Mouse (Mus musculus): ENCODE data around the gene Ranbp3l. TPM values are rescaled to one million over a fixed set of nuclear protein-coding genes. Genes with fewer than 3 reads are reported as not detected.

Gene Ranbp3l
- polyA plus RNA-seq, 1 experiment from 2014 or later = 0.41 TPM

DNA sequence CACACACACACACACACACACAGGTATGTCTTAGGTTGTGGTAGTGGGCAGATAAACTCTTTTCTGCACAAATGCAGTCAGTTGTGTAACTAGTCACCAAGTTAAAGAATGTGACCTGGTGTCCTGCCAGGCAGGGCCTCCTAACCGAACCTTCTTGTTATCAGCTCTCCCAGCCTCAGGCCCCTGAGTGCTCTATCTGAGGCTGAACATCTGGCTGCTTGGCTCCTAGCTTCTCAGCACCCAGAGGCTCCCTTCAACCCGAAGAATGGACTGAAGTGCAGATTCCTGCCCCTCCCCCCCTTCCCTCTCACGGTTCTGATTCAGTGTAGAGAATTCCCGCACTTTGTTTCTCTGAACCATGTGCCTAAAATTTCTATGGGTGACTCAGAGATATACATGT lies 106.9 kb downstream of the Ranbp3l start:
- ATAC-seq (ENCODE audit: low FRiP score, low TSS enrichment) (no peak), DNase-seq (ENCODE audit: low spot score) (peak; percentile 30)
- no peaks in the 10 kb centered on the region for H3K36me3 ChIP-seq (ENCODE audit: control insufficient read depth, insufficient read depth, low read length)
- H3K4me2 ChIP-seq (replicated peaks; ENCODE audit: low read depth) = no peak overlapping the region
- no peak overlapping the region for H3K9ac ChIP-seq (ENCODE audit: low read length)
- TF ChIP-seq EP300 (optimal IDR thresholded peaks at IDR 0.05) = no peak
- TF ChIP-seq CTCF (IDR thresholded peaks at IDR 0.05; ENCODE audit: low read depth) = no peak
- 10% methylated on average over 4 of the region's 4 CpGs for WGBS
- no peak overlapping the region for H3K27ac ChIP-seq (replicated peaks)
- no peaks in the 10 kb centered on the region for H3K27me3 ChIP-seq (ENCODE audit: control insufficient read depth, insufficient read depth, low read length)
- H3K4me3 ChIP-seq (ENCODE audit: low read depth, low read length) = no peak overlapping the region
- H3K4me1 ChIP-seq (replicated peaks; ENCODE audit: control insufficient read depth, insufficient read depth) = peaks cover 10% of the 10 kb centered on the region; the same call in 1 of the 2 replicates
- H3K9me3 ChIP-seq (ENCODE audit: control insufficient read depth, low read length) = no peaks in the 10 kb centered on the region

DNA sequence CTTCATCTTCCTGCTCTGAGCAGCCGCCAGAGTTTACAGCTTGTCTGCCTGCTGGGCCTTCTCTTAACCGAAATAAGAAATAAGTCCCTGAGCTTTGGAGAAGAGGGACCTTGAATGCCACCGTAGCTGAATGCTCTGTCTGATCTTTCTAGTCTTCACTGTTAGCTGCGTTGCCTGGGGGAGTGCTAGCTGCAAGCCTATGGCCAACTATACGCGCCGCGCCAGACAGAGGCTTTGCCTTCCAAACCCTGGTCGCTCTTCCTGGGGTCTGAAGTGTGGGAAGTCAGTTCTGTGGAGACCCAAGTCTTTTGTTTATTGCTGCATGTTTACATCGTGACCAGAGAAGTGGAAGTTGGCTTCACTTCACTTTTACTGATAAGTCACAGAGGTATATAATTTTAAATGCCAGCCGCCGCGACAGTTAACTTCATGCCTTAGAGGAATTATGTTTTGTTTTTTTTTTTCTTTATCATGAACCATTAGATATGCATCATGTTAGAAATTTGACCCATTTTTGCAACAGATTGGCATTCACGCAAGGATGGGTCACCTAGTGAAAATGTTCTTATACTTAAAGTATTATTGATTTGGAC lies 108.0 kb downstream of the Ranbp3l start:
- no peak for TF ChIP-seq EP300 (optimal IDR thresholded peaks at IDR 0.05)
- no peak for TF ChIP-seq CTCF (IDR thresholded peaks at IDR 0.05; ENCODE audit: low read depth)
- Histone ChIP-seq H3K27ac (replicated peaks) (no peak overlapping the region), H3K9me3 (ENCODE audit: control insufficient read depth, low read length) (no peaks in the 10 kb centered on the region), H3K4me1 (replicated peaks; ENCODE audit: control insufficient read depth, insufficient read depth) (peaks cover 10% of the 10 kb centered on the region; the same call in 1 of the 2 replicates), H3K4me3 (ENCODE audit: low read depth, low read length) (no peak overlapping the region), H3K27me3 (ENCODE audit: control insufficient read depth, insufficient read depth, low read length) (no peaks in the 10 kb centered on the region), H3K9ac (ENCODE audit: low read length) (no peak overlapping the region; the same call in 1 of the 2 replicates), H3K4me2 (replicated peaks; ENCODE audit: low read depth) (no peak overlapping the region), H3K36me3 (ENCODE audit: control insufficient read depth, insufficient read depth, low read length) (no peaks in the 10 kb centered on the region)
- WGBS = 55% methylated on average over 14 of the region's 14 CpGs
- DNase-seq (ENCODE audit: low spot score) (no peak), ATAC-seq (ENCODE audit: low FRiP score, low TSS enrichment) (no peak)

DNA sequence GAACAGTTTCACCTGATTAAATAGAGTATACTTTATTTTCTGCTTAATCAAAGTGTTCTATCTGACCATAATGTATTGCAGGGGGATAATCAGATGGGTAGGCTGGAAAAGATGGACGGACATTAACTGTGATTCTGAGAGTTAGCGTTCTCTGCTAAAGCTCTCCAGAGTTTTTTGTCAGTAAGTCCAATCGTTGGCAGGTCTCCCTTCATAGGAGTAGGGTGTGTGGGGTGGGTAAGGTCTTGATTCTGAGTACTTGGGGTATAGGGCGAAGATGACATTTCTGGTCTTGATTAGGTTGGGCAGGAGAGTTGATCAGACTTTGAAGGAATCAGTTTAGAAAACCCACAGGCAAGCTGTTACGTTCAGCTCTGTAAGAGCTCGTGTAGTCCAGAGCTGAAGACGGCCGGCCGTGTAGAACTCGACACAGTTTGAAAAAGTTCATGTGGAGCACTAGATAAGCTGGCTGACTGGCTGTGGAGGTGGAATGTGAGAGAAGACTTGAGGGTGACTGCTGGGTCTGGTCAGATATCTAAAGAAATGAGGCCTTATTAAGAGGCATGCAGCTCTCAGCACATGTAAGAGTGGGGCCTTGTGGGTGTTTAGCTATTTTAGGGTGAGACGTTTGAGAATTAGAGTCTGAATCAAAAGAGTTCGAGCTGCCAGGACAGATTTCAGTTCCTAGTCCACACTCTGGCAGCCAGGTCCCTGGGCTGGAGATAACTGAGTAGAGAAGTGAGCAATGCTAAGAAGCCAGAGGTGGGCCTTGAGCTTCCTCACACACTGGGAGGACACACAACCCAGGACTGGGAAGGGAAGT lies 110.9 kb downstream of the Ranbp3l start:
- Histone ChIP-seq H3K4me2 (replicated peaks; ENCODE audit: low read depth) (no peak overlapping the region), H3K9me3 (ENCODE audit: control insufficient read depth, low read length) (no peaks in the 10 kb centered on the region), H3K36me3 (ENCODE audit: control insufficient read depth, insufficient read depth, low read length) (no peaks in the 10 kb centered on the region), H3K9ac (ENCODE audit: low read length) (no peak overlapping the region), H3K27me3 (ENCODE audit: control insufficient read depth, insufficient read depth, low read length) (no peaks in the 10 kb centered on the region), H3K27ac (replicated peaks) (0 out of 2 replicates have a peak overlapping the region, but pooled peaks have one; percentile 36), H3K4me1 (replicated peaks; ENCODE audit: control insufficient read depth, insufficient read depth) (peaks cover 5% of the 10 kb centered on the region; the same call in 1 of the 2 replicates), H3K4me3 (ENCODE audit: low read depth, low read length) (no peak overlapping the region)
- peak; percentile 27 for DNase-seq (ENCODE audit: low spot score)
- WGBS = 59% methylated on average over 12 of the region's 12 CpGs
- ATAC-seq (ENCODE audit: low FRiP score, low TSS enrichment) = 0 out of 2 replicates have a peak, but pooled peaks have one; percentile 22
- TF ChIP-seq CTCF (IDR thresholded peaks at IDR 0.05; ENCODE audit: low read depth) (no peak), EP300 (optimal IDR thresholded peaks at IDR 0.05) (no peak)

DNA sequence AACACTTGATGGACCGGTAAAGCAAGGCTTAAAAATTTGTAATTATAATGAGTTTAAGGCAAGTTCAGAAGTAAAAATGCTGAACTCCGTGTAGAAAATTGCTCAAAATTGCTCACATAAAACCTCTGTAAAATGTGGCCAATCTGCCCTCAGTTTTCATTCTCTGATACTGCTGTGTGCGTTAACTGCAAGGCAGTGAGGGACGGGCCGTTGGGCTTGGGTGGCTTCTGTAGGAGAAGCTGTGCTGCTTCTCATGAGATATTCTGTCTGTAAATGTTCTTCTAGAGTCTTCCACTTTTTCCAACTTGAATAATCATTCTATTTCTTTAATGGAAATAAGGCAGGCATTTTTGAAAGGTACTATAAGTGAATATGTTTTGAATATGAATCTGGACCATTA lies 111.9 kb downstream of the Ranbp3l start:
- 51% methylated on average over 5 of the region's 5 CpGs for WGBS
- Histone ChIP-seq H3K27ac (replicated peaks) (no peak overlapping the region), H3K9me3 (ENCODE audit: control insufficient read depth, low read length) (no peaks in the 10 kb centered on the region), H3K27me3 (ENCODE audit: control insufficient read depth, insufficient read depth, low read length) (no peaks in the 10 kb centered on the region), H3K36me3 (ENCODE audit: control insufficient read depth, insufficient read depth, low read length) (no peaks in the 10 kb centered on the region), H3K9ac (ENCODE audit: low read length) (no peak overlapping the region), H3K4me1 (replicated peaks; ENCODE audit: control insufficient read depth, insufficient read depth) (peaks cover 2% of the 10 kb centered on the region; the same call in 1 of the 2 replicates), H3K4me2 (replicated peaks; ENCODE audit: low read depth) (no peak overlapping the region), H3K4me3 (ENCODE audit: low read depth, low read length) (no peak overlapping the region)
- TF ChIP-seq EP300 (optimal IDR thresholded peaks at IDR 0.05) = no peak
- no peak for TF ChIP-seq CTCF (IDR thresholded peaks at IDR 0.05; ENCODE audit: low read depth)
- ATAC-seq (ENCODE audit: low FRiP score, low TSS enrichment) (no peak), DNase-seq (ENCODE audit: low spot score) (no peak)

DNA sequence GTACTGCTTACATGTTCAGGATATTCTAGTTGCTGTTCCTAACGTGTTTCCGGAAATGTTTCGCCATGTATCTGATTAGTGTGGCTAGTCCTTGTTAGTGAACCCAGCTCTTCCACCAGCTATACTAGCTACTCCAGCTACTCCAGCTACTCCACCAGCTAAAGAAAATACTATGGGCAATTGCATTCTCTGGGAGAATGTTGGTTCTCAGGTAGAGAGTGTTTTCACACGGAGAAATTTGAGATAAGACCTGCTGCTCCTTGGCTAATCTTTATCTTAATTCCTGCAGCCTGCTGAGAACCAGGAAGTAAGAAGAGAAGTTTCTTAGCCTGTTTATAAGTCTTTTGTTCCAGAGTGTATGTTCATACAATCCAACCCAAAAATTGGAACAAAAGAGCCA lies 112.5 kb downstream of the Ranbp3l start:
- Histone ChIP-seq H3K36me3 (ENCODE audit: control insufficient read depth, insufficient read depth, low read length) (no peaks in the 10 kb centered on the region), H3K4me2 (replicated peaks; ENCODE audit: low read depth) (0 out of 2 replicates have a peak overlapping the region, but pooled peaks have one; percentile 8), H3K27ac (replicated peaks) (peak overlapping the region; percentile 63), H3K27me3 (ENCODE audit: control insufficient read depth, insufficient read depth, low read length) (no peaks in the 10 kb centered on the region), H3K4me3 (ENCODE audit: low read depth, low read length) (no peak overlapping the region), H3K9me3 (ENCODE audit: control insufficient read depth, low read length) (no peaks in the 10 kb centered on the region), H3K4me1 (replicated peaks; ENCODE audit: control insufficient read depth, insufficient read depth) (no peaks in the 10 kb centered on the region; the same call in 1 of the 2 replicates), H3K9ac (ENCODE audit: low read length) (no peak overlapping the region)
- TF ChIP-seq EP300 (optimal IDR thresholded peaks at IDR 0.05) (no peak), CTCF (IDR thresholded peaks at IDR 0.05; ENCODE audit: low read depth) (no peak)
- no peak for DNase-seq (ENCODE audit: low spot score)
- WGBS = 49% methylated on average over 4 of the region's 4 CpGs
- peak; percentile 62 for ATAC-seq (ENCODE audit: low FRiP score, low TSS enrichment)

DNA sequence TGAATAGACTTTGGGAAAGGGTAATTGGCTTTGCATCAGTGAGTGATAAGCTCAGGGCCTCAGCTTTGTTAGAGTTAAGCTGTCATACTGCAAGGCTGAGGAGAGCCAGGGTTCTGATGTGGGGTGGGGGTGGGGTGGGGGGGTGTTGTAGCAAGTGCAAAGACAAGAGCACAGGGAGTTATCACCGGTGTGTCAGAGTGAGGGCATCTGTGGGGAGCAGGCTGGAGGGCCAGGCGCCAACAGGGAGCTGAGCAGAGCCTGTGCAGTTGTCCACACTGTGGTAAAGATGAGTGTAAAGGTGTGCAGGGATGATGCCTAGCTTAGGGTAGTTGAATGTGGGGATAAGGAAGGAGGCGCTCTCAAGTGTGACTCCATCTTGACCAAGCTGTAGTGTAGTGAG lies 113.5 kb downstream of the Ranbp3l start:
- Histone ChIP-seq H3K27me3 (ENCODE audit: control insufficient read depth, insufficient read depth, low read length) (no peaks in the 10 kb centered on the region), H3K27ac (replicated peaks) (no peak overlapping the region), H3K4me2 (replicated peaks; ENCODE audit: low read depth) (no peak overlapping the region), H3K4me3 (ENCODE audit: low read depth, low read length) (no peak overlapping the region), H3K4me1 (replicated peaks; ENCODE audit: control insufficient read depth, insufficient read depth) (no peaks in the 10 kb centered on the region), H3K9ac (ENCODE audit: low read length) (no peak overlapping the region), H3K9me3 (ENCODE audit: control insufficient read depth, low read length) (no peaks in the 10 kb centered on the region), H3K36me3 (ENCODE audit: control insufficient read depth, insufficient read depth, low read length) (no peaks in the 10 kb centered on the region)
- ATAC-seq (ENCODE audit: low FRiP score, low TSS enrichment) (no peak; the same call in 1 of the 2 replicates), DNase-seq (ENCODE audit: low spot score) (no peak)
- WGBS = 75% methylated on average over 3 of the region's 3 CpGs
- TF ChIP-seq EP300 (optimal IDR thresholded peaks at IDR 0.05) = no peak
